Mouse (Mus musculus) forebrain, postnatal 0 days (tissue): ENCODE measurements around the gene Adgrg5. TPM values are rescaled to one million over a fixed set of nuclear protein-coding genes. Genes with fewer than 3 reads are reported as not detected.

Experiments
- ATAC-seq: fragments of 200-750 bp; cut with Nextera tagmentation; 2 replicates; pipeline ENCODE4 v1.8.0; 2017; ENCODE audit warnings: mild to moderate bottlenecking, moderate library complexity
- DNase-seq: peaks from one replicate; pipeline ENCODE4 v3.0.0-alpha.2; 2015
- H3K27ac ChIP-seq: fragments of 300-500 bp; sonication (generic); 2 replicates; pipeline ENCODE4 v1.5.1; 2014; ENCODE audit warnings: low read depth, mild to moderate bottlenecking, antibody characterized with exemption, low read length, moderate library complexity, mixed read lengths
- H3K27me3 ChIP-seq: fragments of 300-500 bp; sonication (generic); 2 replicates; pipeline ENCODE4 v1.6.1; 2014; ENCODE audit warnings: mild to moderate bottlenecking, low read length, mixed read lengths; ENCODE audit not compliant: insufficient read depth
- H3K36me3 ChIP-seq: fragments of 300-500 bp; sonication (generic); 2 replicates; pipeline ENCODE4 v1.6.1; 2014; ENCODE audit warnings: mild to moderate bottlenecking, moderate library complexity; ENCODE audit not compliant: insufficient read depth
- H3K4me1 ChIP-seq: fragments of 300-500 bp; sonication (generic); 2 replicates; pipeline ENCODE4 v1.6.1; 2014; ENCODE audit warnings: antibody characterized with exemption; ENCODE audit not compliant: insufficient read depth
- H3K4me2 ChIP-seq: fragments of 300-500 bp; sonication (generic); 2 replicates; pipeline ENCODE4 v1.6.1; 2014; ENCODE audit warnings: low read depth, mild to moderate bottlenecking, moderate library complexity
- H3K4me3 ChIP-seq: fragments of 300-500 bp; sonication (generic); 2 replicates; pipeline ENCODE4 v1.5.1; 2014; ENCODE audit warnings: low read depth, low read length, mixed read lengths
- H3K9ac ChIP-seq: fragments of 300-500 bp; sonication (generic); 2 replicates; pipeline ENCODE4 v1.6.1; 2014; ENCODE audit warnings: mild to moderate bottlenecking
- H3K9me3 ChIP-seq: fragments of 300-500 bp; sonication (generic); 2 replicates; pipeline ENCODE4 v1.6.1; 2016; ENCODE audit warnings: low read length
- CTCF ChIP-seq: sonication (generic); IDR thresholded peaks from 2 replicates; pipeline ENCODE4 v1.5.1; 2016; ENCODE audit warnings: antibody characterized with exemption, control low read depth, low read depth
- WGBS: fragments of 180-500 bp; shearing (Covaris S2); extraction: QIAGEN DNeasy Blood & Tissue Kit; methylation state at CpG from one replicate; pipeline ENCODE4 v1.1.7; 2014; 5-methylcytosine and 5-hydroxymethylcytosine counted together
- polyA plus RNA-seq: library from polyadenylated mRNA; unstranded; fragments of >200 nt; fragmentation: Nextera tagmentation; extraction: Ambion mirVana; gene quantifications from 2 replicates; pipeline ENCODE4 v1.2.1, GENCODE M21; 2015
- total RNA-seq: library from RNA; depleted of rRNA; stranded (reverse); fragments of >200 nt; gene quantifications from 2 replicates; pipeline ENCODE4 v1.2.3, GENCODE M21; 2014; rRNA removed

The Adgrg5 gene
- total RNA-seq: 0.10 TPM in 1 of 2 replicates, not detected in the other
- polyA plus RNA-seq: 0.06 and 0.12 TPM in 2 replicates

- no peak within 1 kb of the TSS for H3K27ac ChIP-seq
- H3K4me2 ChIP-seq: no peak within 1 kb of the TSS
- H3K27me3 ChIP-seq: no peaks in the 10 kb centered on the region
- ATAC-seq (no peak), DNase-seq (no peak)
- no peak within 1 kb of the TSS for H3K4me3 ChIP-seq
- H3K36me3 ChIP-seq: no peaks in the 10 kb centered on the region
- H3K9me3 ChIP-seq: no peaks in the 10 kb centered on the region
- 46% methylated on average over 8 of the region's 8 CpGs for WGBS
- no peak for TF ChIP-seq CTCF
- H3K9ac ChIP-seq: no peak within 1 kb of the TSS
- no peaks in the 10 kb centered on the region for H3K4me1 ChIP-seq
Observed at GRCm38 (mm10) chr8:94923405-94923804, at the start of gene Adgrg5. Gene Adgrg5, plus strand, starts transcription at chr8:94923694.

DNA sequence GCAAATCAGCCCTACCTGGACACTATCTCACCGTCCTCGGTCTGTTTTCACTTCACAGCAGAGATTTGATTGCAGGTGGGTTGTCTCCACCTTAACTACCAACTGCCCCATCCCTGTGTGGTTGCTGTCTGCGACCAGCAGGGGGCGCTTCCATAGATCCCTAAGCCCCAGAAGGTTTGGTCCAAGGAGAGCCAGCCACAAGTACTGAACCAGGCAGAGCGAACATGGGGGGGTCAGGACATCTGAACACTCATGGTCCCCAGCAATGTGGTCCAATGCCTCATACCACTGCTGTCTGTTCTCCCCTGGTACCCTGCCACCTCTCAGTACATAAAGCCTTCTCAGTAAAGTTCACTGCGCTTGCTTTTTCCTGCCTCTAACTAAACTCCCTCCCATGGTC, 49.1 kb upstream of the Adgrg5 start:
- ATAC-seq: no peak
- no peaks in the 10 kb centered on the region for H3K9me3 ChIP-seq
- WGBS: 14% methylated on average over 6 of the region's 6 CpGs

DNA sequence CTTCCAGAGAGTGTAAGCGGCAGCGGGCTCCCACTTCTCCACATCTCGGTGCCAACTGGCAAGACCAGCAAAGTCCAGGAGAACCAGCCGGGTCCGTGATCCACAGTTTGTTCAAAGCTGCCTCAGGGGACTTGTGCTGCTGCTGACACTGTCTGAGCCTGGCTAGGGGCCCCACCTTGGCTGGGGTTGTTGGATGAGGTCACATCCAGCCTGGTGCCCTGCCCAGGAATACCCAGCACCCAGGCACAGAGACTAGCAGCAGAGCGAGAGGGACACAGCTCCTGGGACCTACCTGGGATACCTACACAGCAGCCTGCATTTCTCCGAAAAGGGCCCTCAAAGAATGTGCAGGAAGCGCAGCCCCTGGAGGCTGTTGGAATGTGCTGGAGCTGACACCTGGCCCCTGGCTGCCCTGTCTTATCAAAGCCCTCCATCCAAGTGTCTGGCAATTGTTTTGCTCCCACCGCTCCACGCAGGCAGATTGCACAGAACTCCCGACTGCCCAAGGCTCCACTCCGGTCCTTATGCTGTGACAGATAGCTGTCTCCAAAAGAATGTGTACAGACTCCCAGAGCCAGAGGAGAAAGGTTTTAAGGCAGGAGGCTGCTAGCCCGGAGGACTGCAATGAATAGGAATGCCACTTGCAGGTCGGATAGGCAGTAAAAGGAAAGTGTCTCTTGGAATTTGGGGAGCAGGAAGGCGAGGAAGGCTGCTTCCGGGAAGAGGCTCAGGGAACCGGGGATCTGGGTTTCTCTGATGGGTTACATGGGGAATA, 48.2 kb upstream of the Adgrg5 start:
- Histone ChIP-seq H3K27me3 (no peaks in the 10 kb centered on the region; the same call in 1 of the 2 replicates), H3K36me3 (no peaks in the 10 kb centered on the region), H3K9me3 (no peaks in the 10 kb centered on the region), H3K9ac (peak overlapping the region; percentile 53), H3K4me1 (peaks cover 13% of the 10 kb centered on the region), H3K4me2 (peak overlapping the region; percentile 94), H3K27ac (0 out of 2 replicates have a peak overlapping the region, but pooled peaks have one; percentile 21), H3K4me3 (peak overlapping the region; percentile 58)
- peak; percentile 40 for DNase-seq
- no peak for ATAC-seq
- TF ChIP-seq CTCF: no peak
- WGBS: 10% methylated on average over 17 of the region's 17 CpGs

More for the DNA sequence above, 49.1 kb upstream of the Adgrg5 start:
- peak overlapping the region; percentile 94 for H3K4me2 ChIP-seq
- H3K9ac ChIP-seq: no peak overlapping the region
- H3K27ac ChIP-seq: no peak overlapping the region
- H3K27me3 ChIP-seq: no peaks in the 10 kb centered on the region; the same call in 1 of the 2 replicates
- no peaks in the 10 kb centered on the region for H3K36me3 ChIP-seq
- peak overlapping the region; percentile 58 for H3K4me3 ChIP-seq
- H3K4me1 ChIP-seq: peaks cover 17% of the 10 kb centered on the region
- peak; percentile 69 for DNase-seq
- TF ChIP-seq CTCF: peak; percentile 86

GRCm38 (mm10) chr8:94875871-94876150, 47.7 kb upstream of the Adgrg5 start:
- peak overlapping the region; percentile 53 for H3K9ac ChIP-seq
- H3K4me2 ChIP-seq: peak overlapping the region; percentile 94
- H3K9me3 ChIP-seq: no peaks in the 10 kb centered on the region
- 0 out of 2 replicates have a peak overlapping the region, but pooled peaks have one; percentile 21 for H3K27ac ChIP-seq
- ATAC-seq (no peak), DNase-seq (no peak)
- WGBS: 6% methylated on average over 11 of the region's 20 CpGs
- H3K4me3 ChIP-seq: peak overlapping the region; percentile 58
- peaks cover 13% of the 10 kb centered on the region for H3K4me1 ChIP-seq
- H3K27me3 ChIP-seq: no peaks in the 10 kb centered on the region; the same call in 1 of the 2 replicates
- no peak for TF ChIP-seq CTCF
- H3K36me3 ChIP-seq: no peaks in the 10 kb centered on the region

GRCm38 (mm10) chr8:94876197-94876730, 47.2 kb upstream of the Adgrg5 start, which contains the start of gene Dok4:
Gene Dok4, minus strand, starts transcription at chr8:94876330.
- Histone ChIP-seq H3K4me1 (peaks cover 13% of the 10 kb centered on the region), H3K27me3 (no peaks in the 10 kb centered on the region; the same call in 1 of the 2 replicates), H3K9me3 (no peaks in the 10 kb centered on the region), H3K4me3 (peak within 1 kb of the TSS; percentile 58), H3K4me2 (peak within 1 kb of the TSS; percentile 94), H3K27ac (0 out of 2 replicates have a peak within 1 kb of the TSS, but pooled peaks have one; percentile 21), H3K9ac (peak within 1 kb of the TSS; percentile 53), H3K36me3 (no peaks in the 10 kb centered on the region)
- no peak for TF ChIP-seq CTCF
- ATAC-seq (peak; percentile 48), DNase-seq (peak; percentile 70)
- under 1% methylated on average over 30 of the region's 37 CpGs for WGBS

GRCm38 (mm10) chr8:94876820-94877219, 46.7 kb upstream of the Adgrg5 start:
- Histone ChIP-seq H3K9me3 (no peaks in the 10 kb centered on the region), H3K9ac (no peak overlapping the region), H3K36me3 (no peaks in the 10 kb centered on the region), H3K4me3 (no peak overlapping the region), H3K4me2 (no peak overlapping the region), H3K27ac (no peak overlapping the region), H3K4me1 (peaks cover 10% of the 10 kb centered on the region; the same call in 1 of the 2 replicates), H3K27me3 (no peaks in the 10 kb centered on the region; the same call in 1 of the 2 replicates)
- 51% methylated on average over 3 of the region's 3 CpGs for WGBS
- ATAC-seq: no peak
- DNase-seq: no peak
- TF ChIP-seq CTCF: no peak

- Histone ChIP-seq H3K27ac (no peak overlapping the region), H3K27me3 (no peaks in the 10 kb centered on the region), H3K4me3 (no peak overlapping the region), H3K36me3 (no peaks in the 10 kb centered on the region), H3K9me3 (no peaks in the 10 kb centered on the region), H3K4me2 (no peak overlapping the region), H3K9ac (no peak overlapping the region), H3K4me1 (no peaks in the 10 kb centered on the region)
- ATAC-seq (no peak), DNase-seq (no peak)
- 78% methylated on average over 4 of the region's 4 CpGs for WGBS
- no peak for TF ChIP-seq CTCF
Observed at GRCm38 (mm10) chr8:94880742-94881141, 42.8 kb upstream of the Adgrg5 start.
